Mouse (Mus musculus) retina, postnatal 7 days (tissue): ENCODE data around the gene Zfp423.
"Not testable (repeated sequence)": the region's sequence is repeated elsewhere in the genome, so short reads cannot be mapped to it uniquely, and the experiment has no call there.

Source experiments
- DNase-seq: peaks from one replicate; pipeline ENCODE4 v3.0.0-alpha.2; 2012; ENCODE audit warnings: low read depth, low spot score

The Zfp423 gene

GRCm38 (mm10) chr8:87904108-87904507 is 55.3 kb downstream of the Zfp423 start:
- DNase-seq: no peak

- DNase-seq: no peak
These were observed 64.0 kb downstream of the Zfp423 start for GRCm38 (mm10) chr8:87895203-87896041.

- DNase-seq: no peak
These were observed 65.1 kb downstream of the Zfp423 start for GRCm38 (mm10) chr8:87894287-87894686.

- no peak for DNase-seq
These were observed 65.8 kb downstream of the Zfp423 start for GRCm38 (mm10) chr8:87893547-87893946.

GRCm38 (mm10) chr8:87892891-87893290 is 66.5 kb downstream of the Zfp423 start:
- no peak for DNase-seq

GRCm38 (mm10) chr8:87891884-87892283 is 67.5 kb downstream of the Zfp423 start:
- DNase-seq: no peak

GRCm38 (mm10) chr8:87887956-87888355 is 71.4 kb downstream of the Zfp423 start:
- DNase-seq: no peak

GRCm38 (mm10) chr8:87881088-87881487 is 78.3 kb downstream of the Zfp423 start:
- DNase-seq: no peak

GRCm38 (mm10) chr8:87875852-87876251 is 83.5 kb downstream of the Zfp423 start:
- no peak for DNase-seq

- no peak for DNase-seq
These were observed 83.9 kb downstream of the Zfp423 start for GRCm38 (mm10) chr8:87875452-87875851.

GRCm38 (mm10) chr8:87872987-87873550 is 86.3 kb downstream of the Zfp423 start:
- no peak for DNase-seq

- no peak for DNase-seq
These were observed 87.0 kb downstream of the Zfp423 start for GRCm38 (mm10) chr8:87872356-87872930.

- DNase-seq: no peak
These were observed 92.8 kb downstream of the Zfp423 start for GRCm38 (mm10) chr8:87866586-87866985.

GRCm38 (mm10) chr8:87864236-87864635 is 95.2 kb downstream of the Zfp423 start:
- DNase-seq: no peak

- no peak for DNase-seq
These were observed 96.3 kb downstream of the Zfp423 start for GRCm38 (mm10) chr8:87863128-87863527.

- DNase-seq: no peak
These were observed 97.7 kb downstream of the Zfp423 start for GRCm38 (mm10) chr8:87861718-87862117.

GRCm38 (mm10) chr8:87860905-87861304 is 98.5 kb downstream of the Zfp423 start:
- DNase-seq: no peak

GRCm38 (mm10) chr8:87851871-87852270 is 107.5 kb downstream of the Zfp423 start:
- no peak for DNase-seq

GRCm38 (mm10) chr8:87851380-87851779 is 108.0 kb downstream of the Zfp423 start:
- DNase-seq: no peak

- no peak for DNase-seq
These were observed 110.6 kb downstream of the Zfp423 start for GRCm38 (mm10) chr8:87848836-87849235.

- DNase-seq: no peak
These were observed 111.6 kb downstream of the Zfp423 start for GRCm38 (mm10) chr8:87847796-87848195.

- DNase-seq: not testable (repeated sequence)
These were observed 117.3 kb downstream of the Zfp423 start for GRCm38 (mm10) chr8:87842096-87842495.

- DNase-seq: no peak
These were observed 122.1 kb downstream of the Zfp423 start for GRCm38 (mm10) chr8:87837266-87837665.
